Mouse (Mus musculus): ENCODE results near the gene Higd1b. TPM values are rescaled to one million over a fixed set of nuclear protein-coding genes. Genes with fewer than 3 reads are reported as not detected.
A peak's percentile ranks its signal among the peaks of the same experiment; 100 is the strongest.

Higd1b gene
- polyA plus RNA-seq, 1 experiment = not detected

- H3K27ac ChIP-seq (ENCODE audit: insufficient read depth, low read depth, low read length) = no peak overlapping the region
- H3K4me1 ChIP-seq (ENCODE audit: control insufficient read depth, insufficient read depth, low read length) = peaks cover 12% of the 10 kb centered on the region
- TF ChIP-seq CTCF (IDR thresholded peaks at IDR 0.05; ENCODE audit: insufficient read depth, low read depth, low read length) (no peak), POLR2A (IDR thresholded peaks at IDR 0.05; ENCODE audit: insufficient read depth, low read depth, low read length) (no peak)
- H3K4me3 ChIP-seq (ENCODE audit: insufficient read depth, low read depth, low read length) = peak overlapping the region; percentile 54
- WGBS = 1% methylated on average over 89 of the region's 92 CpGs
These were observed 17.3 kb upstream of the Higd1b start for GRCm38 (mm10) chr11:102818121-102819020.

- TF ChIP-seq CTCF (IDR thresholded peaks at IDR 0.05; ENCODE audit: insufficient read depth, low read depth, low read length) = no peak
- no peak for TF ChIP-seq POLR2A (IDR thresholded peaks at IDR 0.05; ENCODE audit: insufficient read depth, low read depth, low read length)
- Histone ChIP-seq H3K27ac (ENCODE audit: insufficient read depth, low read depth, low read length) (no peak within 1 kb of the TSS), H3K4me1 (ENCODE audit: control insufficient read depth, insufficient read depth, low read length) (peaks cover 12% of the 10 kb centered on the region), H3K4me3 (ENCODE audit: insufficient read depth, low read depth, low read length) (peak within 1 kb of the TSS; percentile 54)
- WGBS = under 1% methylated on average over 97 of the region's 97 CpGs
These were observed 16.4 kb upstream of the Higd1b start, which contains the start of gene Gjc1 for GRCm38 (mm10) chr11:102819021-102819782. Gjc1 (minus strand) TSS chr11:102819700.

GRCm38 (mm10) chr11:102819783-102820385 lies 15.8 kb upstream of the Higd1b start:
- H3K4me3 ChIP-seq (ENCODE audit: insufficient read depth, low read depth, low read length) = no peak overlapping the region; the same call in 1 of the 2 replicates
- no peak overlapping the region for H3K27ac ChIP-seq (ENCODE audit: insufficient read depth, low read depth, low read length)
- peaks cover 12% of the 10 kb centered on the region for H3K4me1 ChIP-seq (ENCODE audit: control insufficient read depth, insufficient read depth, low read length)
- 9% methylated on average over 14 of the region's 14 CpGs for whole genome bisulfite sequencing
- no peak for TF ChIP-seq CTCF (IDR thresholded peaks at IDR 0.05; ENCODE audit: insufficient read depth, low read depth, low read length)
- TF ChIP-seq POLR2A (IDR thresholded peaks at IDR 0.05; ENCODE audit: insufficient read depth, low read depth, low read length) = no peak

- TF ChIP-seq POLR2A (IDR thresholded peaks at IDR 0.05; ENCODE audit: insufficient read depth, low read depth, low read length) (no peak), CTCF (IDR thresholded peaks at IDR 0.05; ENCODE audit: insufficient read depth, low read depth, low read length) (no peak)
- peaks cover 12% of the 10 kb centered on the region for H3K4me1 ChIP-seq (ENCODE audit: control insufficient read depth, insufficient read depth, low read length)
- H3K27ac ChIP-seq (ENCODE audit: insufficient read depth, low read depth, low read length) = no peak overlapping the region
- H3K4me3 ChIP-seq (ENCODE audit: insufficient read depth, low read depth, low read length) = no peak overlapping the region
- 36% methylated on average over 3 of the region's 3 CpGs for WGBS
These were observed 15.2 kb upstream of the Higd1b start for GRCm38 (mm10) chr11:102820432-102820831.

- H3K4me1 ChIP-seq (ENCODE audit: control insufficient read depth, insufficient read depth, low read length) = peaks cover 12% of the 10 kb centered on the region
- WGBS = 61% methylated on average over 6 of the region's 6 CpGs
- no peak overlapping the region for H3K27ac ChIP-seq (ENCODE audit: insufficient read depth, low read depth, low read length)
These were observed 14.4 kb upstream of the Higd1b start for GRCm38 (mm10) chr11:102821231-102821630.

GRCm38 (mm10) chr11:102826476-102826875 lies 9.2 kb upstream of the Higd1b start:
- no peak for TF ChIP-seq CTCF (IDR thresholded peaks at IDR 0.05; ENCODE audit: insufficient read depth, low read depth, low read length)
- TF ChIP-seq POLR2A (IDR thresholded peaks at IDR 0.05; ENCODE audit: insufficient read depth, low read depth, low read length) = no peak
- no peaks in the 10 kb centered on the region for H3K4me1 ChIP-seq (ENCODE audit: control insufficient read depth, insufficient read depth, low read length)
- 90% methylated on average over 2 of the region's 2 CpGs for WGBS

More at GRCm38 (mm10) chr11:102821231-102821630, 14.4 kb upstream of the Higd1b start:
- no peak for TF ChIP-seq CTCF (IDR thresholded peaks at IDR 0.05; ENCODE audit: insufficient read depth, low read depth, low read length)
- TF ChIP-seq POLR2A (IDR thresholded peaks at IDR 0.05; ENCODE audit: insufficient read depth, low read depth, low read length) = no peak
- no peak overlapping the region for H3K4me3 ChIP-seq (ENCODE audit: insufficient read depth, low read depth, low read length)

GRCm38 (mm10) chr11:102827097-102827496 lies 8.6 kb upstream of the Higd1b start:
- no peak overlapping the region for H3K27ac ChIP-seq (ENCODE audit: insufficient read depth, low read depth, low read length)
- WGBS = 74% methylated on average over 4 of the region's 4 CpGs
- H3K4me3 ChIP-seq (ENCODE audit: insufficient read depth, low read depth, low read length) = no peak overlapping the region
- no peak for TF ChIP-seq CTCF (IDR thresholded peaks at IDR 0.05; ENCODE audit: insufficient read depth, low read depth, low read length)
- no peak for TF ChIP-seq POLR2A (IDR thresholded peaks at IDR 0.05; ENCODE audit: insufficient read depth, low read depth, low read length)
- no peaks in the 10 kb centered on the region for H3K4me1 ChIP-seq (ENCODE audit: control insufficient read depth, insufficient read depth, low read length)

More at GRCm38 (mm10) chr11:102826476-102826875, 9.2 kb upstream of the Higd1b start:
- Histone ChIP-seq H3K4me3 (ENCODE audit: insufficient read depth, low read depth, low read length) (no peak overlapping the region), H3K27ac (ENCODE audit: insufficient read depth, low read depth, low read length) (no peak overlapping the region)

- Histone ChIP-seq H3K4me3 (ENCODE audit: insufficient read depth, low read depth, low read length) (no peak overlapping the region), H3K4me1 (ENCODE audit: control insufficient read depth, insufficient read depth, low read length) (no peaks in the 10 kb centered on the region; the same call in 1 of the 2 replicates), H3K27ac (ENCODE audit: insufficient read depth, low read depth, low read length) (no peak overlapping the region)
- 81% methylated on average over 4 of the region's 4 CpGs for WGBS
- TF ChIP-seq CTCF (IDR thresholded peaks at IDR 0.05; ENCODE audit: insufficient read depth, low read depth, low read length) (no peak), POLR2A (IDR thresholded peaks at IDR 0.05; ENCODE audit: insufficient read depth, low read depth, low read length) (no peak)
These were observed 5.4 kb upstream of the Higd1b start for GRCm38 (mm10) chr11:102830276-102830675.

All from olfactory bulb, adult 2 months (tissue).